Mouse (Mus musculus): ENCODE measurements around the gene Gm42791. TPM values are rescaled to one million over a fixed set of nuclear protein-coding genes. Genes with fewer than 3 reads are reported as not detected.

Gm42791 gene
- polyA plus RNA-seq, 1 experiment: not detected

- WGBS: 26% methylated on average over 6 of the region's 6 CpGs
- TF ChIP-seq POLR2A (IDR thresholded peaks at IDR 0.05; ENCODE audit: borderline replicate concordance, extremely low read depth, low read depth, low read length): no peak
- peaks cover 16% of the 10 kb centered on the region for H3K4me1 ChIP-seq (ENCODE audit: control insufficient read depth, insufficient read depth, low read length)
- H3K4me3 ChIP-seq (replicated peaks; ENCODE audit: extremely low read depth, low read depth, low read length): no peak overlapping the region
- DNase-seq: no peak
Observed at GRCm38 (mm10) chr5:148973019-148973668, 21.8 kb downstream of the Gm42791 start.

DNA sequence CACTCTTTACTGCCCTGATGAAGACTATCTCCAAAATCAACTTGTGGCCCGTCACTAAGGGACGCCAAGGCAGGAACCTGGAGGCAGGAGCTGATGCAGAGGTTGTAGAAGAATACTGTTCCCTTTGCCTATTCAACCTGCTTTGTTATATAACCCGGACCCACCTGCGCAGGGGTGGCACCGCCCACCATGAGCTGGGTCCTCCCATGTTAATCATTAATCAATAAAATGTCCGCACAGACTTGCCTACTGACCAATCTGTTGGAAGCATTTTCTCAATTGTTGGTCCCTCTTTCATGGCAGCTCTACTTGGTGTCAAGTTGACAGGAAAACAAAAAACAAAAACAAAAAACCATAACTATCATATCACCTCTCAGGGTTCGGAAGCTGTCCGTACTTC is 22.8 kb downstream of the Gm42791 start:
- TF ChIP-seq CTCF (IDR thresholded peaks at IDR 0.05; ENCODE audit: insufficient read depth, low read length) (no peak), POLR2A (IDR thresholded peaks at IDR 0.05; ENCODE audit: borderline replicate concordance, extremely low read depth, low read depth, low read length) (no peak)
- no peak for DNase-seq
- Histone ChIP-seq H3K4me1 (ENCODE audit: control insufficient read depth, insufficient read depth, low read length) (peaks cover 8% of the 10 kb centered on the region; the same call in 1 of the 2 replicates), H3K4me3 (replicated peaks; ENCODE audit: extremely low read depth, low read depth, low read length) (no peak overlapping the region)
- WGBS: 89% methylated on average over 8 of the region's 8 CpGs

GRCm38 (mm10) chr5:148969648-148970047 is 25.3 kb downstream of the Gm42791 start:
- H3K4me3 ChIP-seq (replicated peaks; ENCODE audit: extremely low read depth, low read depth, low read length): peak overlapping the region; percentile 11
- no peak for DNase-seq
- 21% methylated on average over 9 of the region's 9 CpGs for WGBS
- TF ChIP-seq CTCF (IDR thresholded peaks at IDR 0.05; ENCODE audit: insufficient read depth, low read length) (no peak), POLR2A (IDR thresholded peaks at IDR 0.05; ENCODE audit: borderline replicate concordance, extremely low read depth, low read depth, low read length) (no peak)
- peaks cover 8% of the 10 kb centered on the region; the same call in 1 of the 2 replicates for H3K4me1 ChIP-seq (ENCODE audit: control insufficient read depth, insufficient read depth, low read length)

DNA sequence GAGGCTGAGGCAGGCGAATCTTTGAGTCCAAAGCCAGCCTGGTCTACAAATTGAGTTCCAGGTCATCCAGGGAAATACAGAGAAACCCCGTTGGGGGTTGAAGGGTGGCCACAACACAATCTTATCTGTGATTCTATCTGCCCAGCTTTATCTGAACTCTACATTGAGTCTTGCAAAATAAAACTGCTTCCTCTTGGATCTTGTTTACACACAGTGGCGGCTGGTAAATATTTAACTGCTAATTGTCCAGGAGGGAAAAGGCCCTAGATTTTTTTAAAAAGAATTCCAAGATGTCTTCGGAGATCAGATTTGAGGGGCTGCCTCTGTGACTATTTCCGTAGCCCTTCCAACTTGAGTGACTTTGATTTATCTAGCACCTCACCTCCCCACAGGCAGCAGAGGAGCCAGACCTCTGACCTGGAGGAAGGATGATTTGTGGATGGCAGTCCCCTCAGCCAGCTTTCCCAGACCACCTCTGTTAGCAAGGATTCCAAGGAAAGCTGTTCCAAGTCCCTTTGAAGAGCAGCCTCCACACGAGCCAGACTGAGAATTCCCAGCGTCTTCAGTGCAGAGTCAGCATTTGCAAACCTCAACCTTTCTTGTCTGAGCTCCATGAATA is 25.9 kb downstream of the Gm42791 start:
- 37% methylated on average over 7 of the region's 7 CpGs for WGBS
- DNase-seq: no peak
- Histone ChIP-seq H3K4me3 (replicated peaks; ENCODE audit: extremely low read depth, low read depth, low read length) (no peak overlapping the region), H3K4me1 (ENCODE audit: control insufficient read depth, insufficient read depth, low read length) (peaks cover 8% of the 10 kb centered on the region; the same call in 1 of the 2 replicates)
- TF ChIP-seq POLR2A (IDR thresholded peaks at IDR 0.05; ENCODE audit: borderline replicate concordance, extremely low read depth, low read depth, low read length) (no peak), CTCF (IDR thresholded peaks at IDR 0.05; ENCODE audit: insufficient read depth, low read length) (no peak)

GRCm38 (mm10) chr5:148968179-148968578 is 26.8 kb downstream of the Gm42791 start:
- TF ChIP-seq CTCF (IDR thresholded peaks at IDR 0.05; ENCODE audit: insufficient read depth, low read length) (no peak), POLR2A (IDR thresholded peaks at IDR 0.05; ENCODE audit: borderline replicate concordance, extremely low read depth, low read depth, low read length) (no peak)
- WGBS: 64% methylated on average over 5 of the region's 5 CpGs
- no peak for DNase-seq
- Histone ChIP-seq H3K4me3 (replicated peaks; ENCODE audit: extremely low read depth, low read depth, low read length) (no peak overlapping the region), H3K4me1 (ENCODE audit: control insufficient read depth, insufficient read depth, low read length) (peaks cover 8% of the 10 kb centered on the region; the same call in 1 of the 2 replicates)

DNA sequence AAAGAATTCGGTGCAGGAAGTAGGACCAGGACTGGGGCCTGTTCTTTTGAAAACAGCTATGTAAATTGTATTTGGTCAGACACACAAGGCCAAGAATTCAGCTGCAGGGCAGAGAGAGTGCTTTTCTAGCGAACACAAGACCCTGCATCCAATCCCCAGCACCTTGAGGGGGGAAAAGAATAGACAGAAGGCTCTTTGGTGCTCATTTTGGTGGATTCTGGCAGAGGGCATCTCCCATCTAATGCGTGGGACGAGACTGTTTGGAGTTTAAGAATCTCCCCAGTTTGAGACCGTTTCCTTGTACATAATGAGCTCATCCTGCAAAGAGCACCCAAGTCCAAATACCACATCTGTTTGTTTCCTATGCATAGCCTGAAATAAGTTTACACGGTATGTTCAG is 28.6 kb downstream of the Gm42791 start:
- H3K4me1 ChIP-seq (ENCODE audit: control insufficient read depth, insufficient read depth, low read length): peaks cover 8% of the 10 kb centered on the region; the same call in 1 of the 2 replicates
- no peak for DNase-seq
- no peak overlapping the region for H3K4me3 ChIP-seq (replicated peaks; ENCODE audit: extremely low read depth, low read depth, low read length)
- WGBS: 50% methylated on average over 6 of the region's 6 CpGs
- TF ChIP-seq POLR2A (IDR thresholded peaks at IDR 0.05; ENCODE audit: borderline replicate concordance, extremely low read depth, low read depth, low read length): no peak
- no peak for TF ChIP-seq CTCF (IDR thresholded peaks at IDR 0.05; ENCODE audit: insufficient read depth, low read length)

DNA sequence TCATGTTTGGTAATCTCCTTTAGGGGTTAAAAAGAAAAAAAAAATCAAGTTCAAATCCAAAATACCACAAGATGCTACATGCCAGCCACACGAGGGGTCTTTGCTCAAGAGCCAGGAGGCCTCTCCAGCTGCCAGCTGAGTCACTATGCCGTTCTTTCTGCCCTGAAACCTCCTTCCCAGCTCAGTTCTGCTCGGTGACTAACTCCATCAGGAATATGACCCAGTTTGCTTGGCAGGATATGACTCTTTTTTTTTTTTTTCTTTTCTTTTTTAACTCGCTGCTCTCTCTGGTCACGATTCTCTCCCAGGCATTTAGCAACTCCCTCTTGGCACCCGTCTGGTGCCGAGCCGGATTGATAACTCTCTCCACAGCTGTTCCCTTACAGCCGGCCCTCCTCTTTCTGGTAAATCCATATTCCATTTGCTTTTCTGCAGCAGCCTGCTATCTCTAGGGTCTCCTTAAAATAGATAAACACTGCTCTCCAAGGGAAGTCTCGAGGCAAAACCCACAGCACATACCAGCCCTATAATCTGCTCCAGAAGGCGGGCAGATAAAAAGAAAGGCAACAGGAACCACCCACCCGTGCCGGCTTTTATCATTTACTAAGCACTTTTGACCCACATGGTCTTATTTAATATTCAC is 29.1 kb downstream of the Gm42791 start:
- WGBS: 27% methylated on average over 13 of the region's 13 CpGs
- H3K4me3 ChIP-seq (replicated peaks; ENCODE audit: extremely low read depth, low read depth, low read length): no peak overlapping the region
- peaks cover 8% of the 10 kb centered on the region; the same call in 1 of the 2 replicates for H3K4me1 ChIP-seq (ENCODE audit: control insufficient read depth, insufficient read depth, low read length)
- TF ChIP-seq POLR2A (IDR thresholded peaks at IDR 0.05; ENCODE audit: borderline replicate concordance, extremely low read depth, low read depth, low read length) (no peak), CTCF (IDR thresholded peaks at IDR 0.05; ENCODE audit: insufficient read depth, low read length) (no peak)
- DNase-seq: peak; percentile 29

DNA sequence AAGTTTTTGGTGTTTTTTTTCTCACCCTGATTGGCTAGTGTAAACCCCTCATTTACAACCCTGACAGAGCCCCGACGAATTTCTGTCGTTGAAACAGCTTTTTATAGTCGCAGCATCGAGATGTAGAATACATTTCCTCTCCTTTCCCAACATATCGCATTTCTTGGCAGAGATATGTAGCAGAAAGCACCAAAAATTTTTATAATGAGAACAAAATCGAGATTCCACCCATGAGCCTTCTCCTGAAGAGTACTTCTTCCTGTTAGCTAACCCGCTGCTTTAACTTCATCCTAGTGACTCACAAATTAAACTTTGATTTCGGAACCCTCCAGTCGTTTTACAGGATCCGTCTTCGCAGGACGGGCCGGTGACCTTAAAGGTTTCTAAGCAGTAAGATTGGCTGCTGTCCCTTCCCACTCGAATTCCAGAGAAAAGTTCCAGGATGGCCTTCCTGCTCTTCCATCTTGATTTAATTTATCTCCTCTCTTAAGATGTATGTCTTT is 29.8 kb downstream of the Gm42791 start:
- TF ChIP-seq CTCF (IDR thresholded peaks at IDR 0.05; ENCODE audit: insufficient read depth, low read length) (no peak), POLR2A (IDR thresholded peaks at IDR 0.05; ENCODE audit: borderline replicate concordance, extremely low read depth, low read depth, low read length) (no peak)
- WGBS: 40% methylated on average over 15 of the region's 15 CpGs
- no peak for DNase-seq
- no peak overlapping the region for H3K4me3 ChIP-seq (replicated peaks; ENCODE audit: extremely low read depth, low read depth, low read length)
- peaks cover 8% of the 10 kb centered on the region for H3K4me1 ChIP-seq (ENCODE audit: control insufficient read depth, insufficient read depth, low read length)

DNA sequence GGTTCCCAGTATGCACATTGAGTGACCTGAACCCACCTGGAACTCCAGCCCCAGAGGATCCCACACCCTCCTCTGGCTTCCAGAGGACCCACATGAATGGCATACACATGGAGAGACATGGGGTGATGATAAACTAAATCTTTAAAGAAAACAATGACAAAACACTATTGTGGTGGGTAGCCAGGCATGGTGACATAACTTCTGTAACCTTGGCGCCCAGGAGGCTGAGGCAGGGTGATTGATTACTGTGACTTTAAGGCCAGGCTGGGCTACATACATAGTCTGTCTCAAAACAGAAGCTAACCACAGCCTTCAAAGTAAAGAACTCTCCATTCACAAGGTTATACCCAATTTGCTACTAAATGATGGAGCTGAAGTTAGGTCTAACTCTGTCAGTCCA is 30.7 kb downstream of the Gm42791 start:
- Histone ChIP-seq H3K4me1 (ENCODE audit: control insufficient read depth, insufficient read depth, low read length) (peaks cover 7% of the 10 kb centered on the region), H3K4me3 (replicated peaks; ENCODE audit: extremely low read depth, low read depth, low read length) (no peak overlapping the region)
- TF ChIP-seq POLR2A (IDR thresholded peaks at IDR 0.05; ENCODE audit: borderline replicate concordance, extremely low read depth, low read depth, low read length): no peak
- no peak for TF ChIP-seq CTCF (IDR thresholded peaks at IDR 0.05; ENCODE audit: insufficient read depth, low read length)
- DNase-seq: no peak
- WGBS: 76% methylated on average over 1 of the region's 1 CpGs

All from lung, adult 2 months (tissue).